Mouse (Mus musculus) C2C12 (cell line): ENCODE measurements around the gene Clec10a.

Source experiments
- CEBPB ChIP-seq: IDR thresholded peaks from one replicate; pipeline ENCODE4 v1.6.1; 2011; ENCODE audit warnings: low read depth, mild to moderate bottlenecking, control low read depth, moderate library complexity
- CTCF ChIP-seq: IDR thresholded peaks from one replicate; pipeline ENCODE4 v1.5.1; 2011; ENCODE audit not compliant: control insufficient read depth, insufficient read depth, insufficient read length
- MAX ChIP-seq: IDR thresholded peaks from one replicate; pipeline ENCODE4 v1.6.1; 2011; ENCODE audit warnings: mild to moderate bottlenecking, control low read depth
- MYOG ChIP-seq: IDR thresholded peaks from one replicate; pipeline ENCODE4 v1.6.1; 2011; ENCODE audit not compliant: control insufficient read depth, insufficient read length; ENCODE audit errors: extremely low read depth
- USF1 ChIP-seq: IDR thresholded peaks from one replicate; pipeline ENCODE4 v1.6.1; 2011; ENCODE audit warnings: low read depth, mild to moderate bottlenecking, control low read depth, moderate library complexity

- TF ChIP-seq MAX = no peak
- no peak for TF ChIP-seq USF1
- TF ChIP-seq CEBPB = no peak
- no peak for TF ChIP-seq CTCF
- TF ChIP-seq MYOG = no peak
Measured at GRCm38 (mm10) chr11:70107085-70107484, 48.9 kb upstream of the Clec10a start.
